Mouse (Mus musculus): Measurements from ENCODE around the gene C1ql2.

Gene C1ql2

DNA sequence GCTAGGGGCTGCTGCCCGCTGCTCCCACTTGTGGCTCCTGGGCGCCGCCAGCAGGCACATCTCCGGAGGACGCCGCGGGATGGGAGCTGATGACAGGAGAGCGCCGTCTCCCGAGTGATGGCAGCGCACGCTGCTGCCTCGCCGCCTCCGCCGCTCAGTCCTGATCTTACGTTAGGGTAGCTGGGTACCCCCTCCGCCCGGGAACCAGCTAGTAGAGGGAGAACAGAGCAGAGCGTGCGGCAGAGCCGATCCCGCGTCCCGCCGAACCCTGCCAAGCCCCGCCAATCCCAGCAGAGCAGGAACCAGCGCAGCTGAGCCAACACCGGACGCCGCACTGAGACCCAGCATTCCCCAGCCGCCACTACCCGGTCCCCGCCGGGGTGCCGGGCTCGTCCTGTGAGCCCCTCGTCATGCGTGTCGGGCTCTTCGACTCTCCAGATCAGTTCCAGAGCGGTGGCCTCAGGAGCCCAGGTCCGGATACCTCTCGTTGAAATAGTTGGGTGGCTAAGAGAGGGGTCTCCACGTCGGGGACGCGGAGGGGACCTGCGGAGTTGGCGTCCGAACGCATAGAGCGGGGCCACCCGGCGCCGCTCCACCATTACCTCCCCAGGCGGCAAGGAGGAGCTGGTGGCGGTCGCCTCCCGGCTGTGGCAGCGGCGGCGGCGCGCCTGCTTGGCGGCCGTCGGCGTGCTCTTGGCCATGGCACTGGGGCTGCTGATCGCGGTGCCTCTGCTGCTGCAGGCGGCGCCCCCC is at the start of gene C1ql2:
Gene C1ql2 (plus strand): TSS at position 164 of the 753 bp plus-strand sequence.
- no peak for DNase-seq

- no peak for DNase-seq
These were observed 48.7 kb upstream of the C1ql2 start for GRCm38 (mm10) chr1:120291709-120292108.

- DNase-seq = no peak
These were observed 46.6 kb upstream of the C1ql2 start for GRCm38 (mm10) chr1:120293803-120294202.

DNA sequence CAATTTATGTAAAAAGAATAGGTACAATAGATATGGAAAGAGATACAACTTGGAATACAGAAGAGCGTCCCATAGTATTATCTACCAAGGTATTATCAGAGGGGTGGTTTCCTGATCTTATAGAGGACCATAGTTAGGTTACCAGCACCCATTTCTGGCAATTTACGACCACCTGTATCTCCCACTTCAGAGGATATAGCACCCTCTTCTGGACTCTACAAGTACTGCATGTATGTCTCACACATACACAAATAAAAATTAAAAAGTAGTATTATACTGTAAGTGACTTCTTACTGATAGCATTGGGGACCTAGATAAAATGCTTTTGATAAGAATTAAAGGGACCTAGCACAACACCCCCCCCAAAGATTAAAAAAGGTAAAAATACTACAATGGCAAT is 43.4 kb upstream of the C1ql2 start:
- DNase-seq = no peak

GRCm38 (mm10) chr1:120305801-120306200 is 34.6 kb upstream of the C1ql2 start:
- no peak for DNase-seq

DNA sequence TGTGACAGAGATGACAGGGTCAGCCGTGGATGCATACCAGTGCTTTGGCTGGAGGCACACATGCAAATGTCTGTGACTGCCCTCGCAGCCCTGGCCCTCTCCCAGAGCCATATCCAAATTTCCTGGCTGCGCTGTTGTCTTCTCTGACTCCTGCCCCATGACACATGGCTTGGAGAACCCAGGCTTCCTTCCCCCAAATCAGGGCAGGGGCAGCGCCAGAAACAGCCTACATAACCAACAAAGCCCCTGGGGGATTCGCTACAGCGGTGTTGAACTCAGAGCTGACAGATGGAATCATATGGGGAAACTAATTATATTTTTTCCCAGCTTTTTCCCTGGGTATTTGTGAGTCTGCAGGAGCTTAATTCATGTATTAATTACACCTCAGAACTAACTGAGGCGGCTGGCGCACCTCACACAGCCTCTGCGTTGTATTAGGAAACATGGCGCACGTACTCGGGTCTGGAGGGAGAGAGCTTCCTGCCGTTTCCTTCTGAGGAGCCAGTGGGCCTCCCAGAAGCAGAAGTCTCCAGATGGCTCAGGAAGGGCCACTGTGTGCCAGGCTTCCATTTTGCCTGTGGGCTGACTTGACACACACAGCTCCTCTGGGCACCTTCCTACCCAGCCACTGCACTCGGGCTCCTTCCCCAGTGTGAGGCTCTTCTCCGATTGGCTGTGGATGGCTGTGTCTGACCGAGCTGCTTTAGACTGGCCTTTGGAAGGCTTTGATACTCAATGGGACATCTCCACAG is 18.9 kb upstream of the C1ql2 start:
- no peak for DNase-seq

DNA sequence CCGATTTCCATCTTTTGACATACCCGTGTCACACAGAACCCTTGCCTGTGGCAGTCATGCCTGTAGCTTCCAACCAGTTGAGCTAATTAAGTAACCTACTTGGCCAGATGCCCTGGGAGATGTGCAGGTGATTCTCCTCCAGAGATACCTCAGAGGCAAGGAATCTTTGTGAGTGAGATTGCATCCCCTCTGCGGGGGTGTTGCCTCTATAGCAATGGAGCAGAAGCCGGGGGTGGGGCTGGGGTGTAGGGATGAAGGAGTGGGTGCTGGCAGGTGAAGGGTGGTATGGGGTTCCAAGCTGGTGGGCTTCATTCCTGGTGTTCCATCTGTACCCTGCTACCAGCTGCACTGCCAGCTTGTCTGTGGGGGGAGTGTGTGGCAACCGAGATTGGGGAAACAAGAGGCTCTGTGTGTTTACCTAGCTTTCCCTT is 17.2 kb upstream of the C1ql2 start:
- DNase-seq = no peak

- DNase-seq = peak; percentile 43
These were observed 12.7 kb upstream of the C1ql2 start for GRCm38 (mm10) chr1:120327714-120328113.

GRCm38 (mm10) chr1:120328212-120328611 is 12.2 kb upstream of the C1ql2 start:
- DNase-seq = no peak

- peak; percentile 21 for DNase-seq
These were observed 8.5 kb upstream of the C1ql2 start for GRCm38 (mm10) chr1:120331841-120332240.

DNA sequence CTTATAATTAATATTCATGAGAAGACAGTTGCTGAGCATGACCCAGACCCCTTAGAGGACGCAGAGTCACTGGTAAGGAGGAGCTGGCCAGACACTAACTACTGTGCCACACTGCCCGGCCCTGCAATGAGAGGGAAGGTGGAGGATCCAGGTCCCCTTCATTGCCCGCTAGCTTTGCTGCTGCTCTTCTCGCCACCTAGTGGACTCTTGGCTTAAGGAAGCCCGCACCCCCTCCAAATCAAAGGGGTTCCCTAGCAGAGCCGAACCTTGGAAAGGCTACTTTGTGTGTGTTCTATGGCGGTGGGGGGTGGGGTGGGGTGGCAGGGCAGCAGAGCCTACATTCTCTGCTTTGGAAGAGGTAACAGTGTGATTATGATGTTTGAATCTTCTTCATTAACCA is 2.4 kb upstream of the C1ql2 start:
- DNase-seq = no peak

GRCm38 (mm10) chr1:120341172-120341675 is 842 bp downstream of the C1ql2 start:
- no peak for DNase-seq

DNA sequence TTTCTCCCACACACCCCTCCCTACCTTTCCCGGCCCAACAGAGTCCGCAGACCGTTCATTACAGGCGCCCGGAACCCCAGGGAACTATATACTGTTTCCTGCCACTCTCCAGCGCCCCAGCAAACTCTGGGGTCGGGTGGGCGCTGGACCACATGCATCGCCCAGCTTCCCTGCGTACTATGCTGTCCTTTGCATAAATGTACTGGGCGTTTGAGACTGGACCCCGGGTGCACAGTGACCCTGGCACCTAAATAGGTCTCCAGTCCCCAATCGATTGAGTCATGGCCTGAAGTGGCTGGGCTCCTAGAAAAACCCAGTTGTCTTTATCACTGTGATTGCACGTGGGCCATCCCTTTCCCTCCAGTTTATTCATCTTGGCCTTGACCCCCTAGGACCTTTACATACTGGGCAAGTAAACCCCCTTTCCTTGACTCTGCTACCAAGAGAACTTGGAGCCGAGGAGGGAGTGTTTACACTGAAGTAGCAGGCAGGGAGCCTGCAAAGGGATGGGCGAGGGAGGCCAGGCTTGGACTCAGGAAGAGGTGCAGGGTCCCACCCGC is 1.5 kb downstream of the C1ql2 start:
- DNase-seq = no peak

GRCm38 (mm10) chr1:120342371-120342821 is 2.0 kb downstream of the C1ql2 start:
- no peak for DNase-seq

- no peak for DNase-seq
These were observed 4.6 kb downstream of the C1ql2 start for GRCm38 (mm10) chr1:120345001-120345400.

DNA sequence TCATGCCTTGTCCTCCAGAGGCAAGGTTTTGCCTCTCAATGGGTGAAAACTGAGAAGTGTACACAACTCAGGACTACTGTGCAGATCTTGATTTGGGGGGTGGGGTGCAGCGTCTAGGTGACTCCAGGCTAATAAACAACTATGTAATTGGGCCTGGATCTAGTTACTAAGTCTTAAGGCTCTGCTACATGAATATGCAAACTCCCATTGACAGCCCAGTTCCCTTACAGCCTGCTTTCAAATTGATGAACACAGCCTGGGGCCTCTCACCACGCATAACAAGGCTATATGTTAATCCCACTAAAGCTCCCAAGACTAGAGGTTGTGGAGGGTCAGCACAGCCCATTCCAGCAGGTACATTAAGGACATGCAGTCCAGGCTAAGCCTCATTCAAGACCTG is 14.0 kb downstream of the C1ql2 start:
- no peak for DNase-seq

GRCm38 (mm10) chr1:120357371-120358274 is 17.2 kb downstream of the C1ql2 start:
- no peak for DNase-seq

GRCm38 (mm10) chr1:120363638-120364037 is 23.3 kb downstream of the C1ql2 start:
- DNase-seq = no peak

DNA sequence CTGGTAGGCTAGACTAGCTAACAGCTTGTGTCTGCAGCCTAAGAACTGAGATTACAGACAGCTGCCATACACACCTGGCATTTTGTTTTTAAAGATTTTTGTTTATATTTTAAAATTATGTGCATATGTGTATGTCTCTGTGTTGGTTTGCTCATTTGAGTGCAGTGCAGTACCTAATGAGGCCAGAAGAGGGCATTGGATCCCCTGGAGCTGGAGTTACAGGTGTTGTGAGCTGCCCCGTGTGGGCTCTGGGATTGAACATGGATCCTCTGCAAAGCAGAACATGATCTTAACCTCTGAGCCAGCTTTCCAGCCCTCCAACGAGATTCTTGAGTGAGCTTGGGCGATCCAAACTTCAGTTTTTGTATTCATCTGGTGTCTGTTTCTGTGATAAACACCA is 27.8 kb downstream of the C1ql2 start:
- no peak for DNase-seq

DNA sequence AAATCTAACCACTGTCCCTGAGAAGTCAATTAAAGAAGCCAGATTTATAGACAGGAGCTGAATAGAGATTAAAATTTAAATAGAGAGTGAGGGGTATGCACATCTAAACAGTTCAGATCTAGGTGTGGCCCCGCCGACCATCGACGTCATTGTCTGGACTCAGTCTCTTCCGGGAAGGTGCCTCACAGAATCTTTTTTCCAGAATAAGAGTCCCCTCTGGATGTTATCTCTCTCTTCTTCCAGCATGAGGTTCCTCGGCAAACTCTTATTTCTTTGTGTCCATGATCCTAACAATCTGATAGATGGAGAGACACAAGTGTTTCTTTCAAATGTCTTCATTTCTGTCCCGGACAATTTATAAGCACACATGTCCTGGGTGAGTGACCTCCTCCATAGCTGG is 33.7 kb downstream of the C1ql2 start:
- DNase-seq = no peak

DNA sequence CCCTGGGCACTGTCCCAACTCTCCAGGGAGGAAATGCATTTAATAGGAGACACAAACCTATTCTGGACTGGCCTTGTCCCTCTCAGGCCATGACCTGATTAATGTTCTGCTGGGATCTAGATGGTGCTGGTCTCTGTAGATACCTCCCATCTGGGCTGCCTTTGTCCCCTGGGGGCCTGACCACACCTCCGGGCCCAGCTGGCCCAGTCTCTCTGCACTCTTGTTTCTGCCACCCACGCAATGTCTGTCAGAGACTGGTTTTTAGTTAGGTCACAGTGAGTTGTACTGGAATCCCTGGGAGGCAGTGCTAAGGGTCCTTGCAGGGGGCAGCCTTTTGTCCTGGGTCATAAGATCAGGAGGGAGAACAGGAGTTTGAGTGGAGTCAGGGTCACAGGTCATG is 34.5 kb downstream of the C1ql2 start:
- DNase-seq = no peak

GRCm38 (mm10) chr1:120385029-120385571 is 44.7 kb downstream of the C1ql2 start:
- DNase-seq = no peak
